Mouse (Mus musculus): ENCODE data around the gene Slc36a2. TPM values are rescaled to one million over a fixed set of nuclear protein-coding genes. Genes with fewer than 3 reads are reported as not detected.
"Not testable (repeated sequence)": the region's sequence is repeated elsewhere in the genome, so short reads cannot be mapped to it uniquely, and the experiment has no call there.

The Slc36a2 gene
- polyA plus RNA-seq, 1 experiment from 2014 or later = 0.99 TPM

- not testable (repeated sequence) for H3K36me3 ChIP-seq (replicated peaks; ENCODE audit: control insufficient read depth, insufficient read depth); H3K27ac ChIP-seq; H3K27me3 ChIP-seq (ENCODE audit: control insufficient read depth, insufficient read depth, low read length); H3K4me3 ChIP-seq (replicated peaks; ENCODE audit: low read length); DNase-seq (ENCODE audit: low spot score); H3K4me2 ChIP-seq (replicated peaks); ATAC-seq (ENCODE audit: low FRiP score); H3K9ac ChIP-seq; H3K4me1 ChIP-seq (replicated peaks; ENCODE audit: control insufficient read depth, insufficient read depth, low read length); H3K9me3 ChIP-seq (ENCODE audit: control insufficient read depth, low read length)
- 42% methylated on average over 4 of the region's 4 CpGs for WGBS
These were observed 71.0 kb downstream of the Slc36a2 start for GRCm38 (mm10) chr11:55113861-55114250.

GRCm38 (mm10) chr11:55113209-55113860 is 71.5 kb downstream of the Slc36a2 start:
- DNase-seq (ENCODE audit: low spot score) = no peak
- Histone ChIP-seq H3K4me1 (replicated peaks; ENCODE audit: control insufficient read depth, insufficient read depth, low read length) (no peaks in the 10 kb centered on the region), H3K9ac (no peak overlapping the region), H3K27ac (no peak overlapping the region), H3K36me3 (replicated peaks; ENCODE audit: control insufficient read depth, insufficient read depth) (no peaks in the 10 kb centered on the region; the same call in 1 of the 2 replicates), H3K27me3 (ENCODE audit: control insufficient read depth, insufficient read depth, low read length) (no peaks in the 10 kb centered on the region), H3K4me2 (replicated peaks) (no peak overlapping the region), H3K9me3 (ENCODE audit: control insufficient read depth, low read length) (no peaks in the 10 kb centered on the region), H3K4me3 (replicated peaks; ENCODE audit: low read length) (no peak overlapping the region)
- no peak for ATAC-seq (ENCODE audit: low FRiP score)
- 64% methylated on average over 7 of the region's 7 CpGs for WGBS

- WGBS = 83% methylated on average over 7 of the region's 7 CpGs
- DNase-seq (ENCODE audit: low spot score) = no peak
These were observed 74.2 kb downstream of the Slc36a2 start for GRCm38 (mm10) chr11:55110566-55111169.

GRCm38 (mm10) chr11:55109521-55110300 is 75.2 kb downstream of the Slc36a2 start:
- DNase-seq (ENCODE audit: low spot score) (no peak), ATAC-seq (ENCODE audit: low FRiP score) (no peak)
- Histone ChIP-seq H3K36me3 (replicated peaks; ENCODE audit: control insufficient read depth, insufficient read depth) (peaks cover 7% of the 10 kb centered on the region), H3K4me3 (replicated peaks; ENCODE audit: low read length) (no peak overlapping the region), H3K9ac (no peak overlapping the region), H3K4me2 (replicated peaks) (no peak overlapping the region), H3K27ac (no peak overlapping the region), H3K4me1 (replicated peaks; ENCODE audit: control insufficient read depth, insufficient read depth, low read length) (no peaks in the 10 kb centered on the region), H3K9me3 (ENCODE audit: control insufficient read depth, low read length) (no peaks in the 10 kb centered on the region), H3K27me3 (ENCODE audit: control insufficient read depth, insufficient read depth, low read length) (no peaks in the 10 kb centered on the region)
- WGBS = 93% methylated on average over 7 of the region's 7 CpGs

More at GRCm38 (mm10) chr11:55110566-55111169, 74.2 kb downstream of the Slc36a2 start:
- ATAC-seq (ENCODE audit: low FRiP score) = no peak
- Histone ChIP-seq H3K9ac (no peak overlapping the region), H3K36me3 (replicated peaks; ENCODE audit: control insufficient read depth, insufficient read depth) (peaks cover 7% of the 10 kb centered on the region), H3K9me3 (ENCODE audit: control insufficient read depth, low read length) (no peaks in the 10 kb centered on the region), H3K4me2 (replicated peaks) (no peak overlapping the region), H3K27me3 (ENCODE audit: control insufficient read depth, insufficient read depth, low read length) (no peaks in the 10 kb centered on the region), H3K27ac (no peak overlapping the region), H3K4me3 (replicated peaks; ENCODE audit: low read length) (no peak overlapping the region), H3K4me1 (replicated peaks; ENCODE audit: control insufficient read depth, insufficient read depth, low read length) (no peaks in the 10 kb centered on the region)

Other genes starting within 250 kb of the Slc36a2 start
- gene Tnip1, start 222.2 kb downstream of the Slc36a2 start, polyA plus RNA-seq (2014; fragmentation: Nextera tagmentation; extraction: Ambion mirVana) = 15.8 and 17.0 TPM in 2 replicates
- gene Anxa6, start 151.6 kb downstream of the Slc36a2 start, polyA plus RNA-seq (2014; fragmentation: Nextera tagmentation; extraction: Ambion mirVana) = 68.9 and 71.4 TPM in 2 replicates
- gene Ccdc69, start 106.9 kb downstream of the Slc36a2 start, polyA plus RNA-seq (2014; fragmentation: Nextera tagmentation; extraction: Ambion mirVana) = 0.20 and 0.36 TPM in 2 replicates
- gene Gm2a, start 87.0 kb downstream of the Slc36a2 start, polyA plus RNA-seq (2014; fragmentation: Nextera tagmentation; extraction: Ambion mirVana) = 32.9 and 35.8 TPM in 2 replicates
- gene Slc36a3, start 33.4 kb downstream of the Slc36a2 start, polyA plus RNA-seq (2014; fragmentation: Nextera tagmentation; extraction: Ambion mirVana) = not detected in 2 replicates
- 4.8 and 5.2 TPM in 2 replicates for gene Slc36a1, start 19.3 kb upstream of the Slc36a2 start, polyA plus RNA-seq (2014; fragmentation: Nextera tagmentation; extraction: Ambion mirVana)
- gene Fat2, start 151.5 kb upstream of the Slc36a2 start, polyA plus RNA-seq (2014; fragmentation: Nextera tagmentation; extraction: Ambion mirVana) = 0.23 and 0.31 TPM in 2 replicates
- gene Sparc, start 238.1 kb upstream of the Slc36a2 start, polyA plus RNA-seq (2014; fragmentation: Nextera tagmentation; extraction: Ambion mirVana) = 532 and 583 TPM in 2 replicates

All from hindbrain, embryonic 14.5 days (tissue).